Mouse (Mus musculus) large intestine, adult 2 months (tissue): Measurements from ENCODE around the gene Lamtor5. TPM values are rescaled to one million over a fixed set of nuclear protein-coding genes. Genes with fewer than 3 reads are reported as not detected.
"Not testable (repeated sequence)": the region's sequence is repeated elsewhere in the genome, so short reads cannot be mapped to it uniquely, and the experiment has no call there.

Source experiments
- DNase-seq: peaks from one replicate; pipeline ENCODE4 v3.0.0-alpha.2; 2012; ENCODE audit warnings: low read depth, low spot score
- WGBS: fragments of 180-500 bp; shearing (Covaris S2); methylation state at CpG from one replicate; pipeline ENCODE4 v1.1.7; 2018; 5-methylcytosine and 5-hydroxymethylcytosine counted together
- polyA plus RNA-seq: library from polyadenylated mRNA; depleted of rRNA; stranded (reverse); fragments of >200 nt; gene quantifications from 2 replicates; pipeline ENCODE4 v1.2.3, GENCODE M21; 2012

Lamtor5 gene
- polyA plus RNA-seq, 1 experiment = 129 TPM

- 25% methylated on average over 7 of the region's 7 CpGs for WGBS
- DNase-seq = no peak
Measured at GRCm38 (mm10) chr3:107261851-107262165, 16.9 kb upstream of the Lamtor5 start.

GRCm38 (mm10) chr3:107266814-107267345 lies 11.8 kb upstream of the Lamtor5 start:
- 37% methylated on average over 2 of the region's 2 CpGs for WGBS
- no peak for DNase-seq

GRCm38 (mm10) chr3:107272433-107272832 lies 6.2 kb upstream of the Lamtor5 start:
- WGBS = 87% methylated on average over 3 of the region's 3 CpGs
- no peak for DNase-seq

- WGBS = 13% methylated on average over 3 of the region's 3 CpGs
- DNase-seq = no peak
Measured at GRCm38 (mm10) chr3:107273820-107274219, 4.8 kb upstream of the Lamtor5 start.

- DNase-seq = no peak
- 54% methylated on average over 5 of the region's 5 CpGs for WGBS
Measured at GRCm38 (mm10) chr3:107275351-107275750, 3.3 kb upstream of the Lamtor5 start.

- WGBS = 49% methylated on average over 4 of the region's 4 CpGs
Measured at GRCm38 (mm10) chr3:107275996-107276395, 2.7 kb upstream of the Lamtor5 start.

GRCm38 (mm10) chr3:107276626-107277025 lies 2.0 kb upstream of the Lamtor5 start:
- 70% methylated on average over 3 of the region's 3 CpGs for WGBS
- DNase-seq = no peak

More at GRCm38 (mm10) chr3:107275996-107276395, 2.7 kb upstream of the Lamtor5 start:
- DNase-seq = no peak

- DNase-seq = no peak
- 68% methylated on average over 2 of the region's 2 CpGs for WGBS
Measured at GRCm38 (mm10) chr3:107286123-107286522, 7.5 kb downstream of the Lamtor5 start.

- DNase-seq = no peak
Measured at GRCm38 (mm10) chr3:107287346-107287745, 8.7 kb downstream of the Lamtor5 start.

- no peak for DNase-seq
Measured at GRCm38 (mm10) chr3:107290764-107291381, 12.2 kb downstream of the Lamtor5 start, which contains the start of gene Slc16a4. Gene Slc16a4 (plus strand): TSS chr3:107291230.

GRCm38 (mm10) chr3:107295672-107296360 lies 17.2 kb downstream of the Lamtor5 start:
- WGBS = 48% methylated on average over 5 of the region's 5 CpGs
- DNase-seq = no peak

More at GRCm38 (mm10) chr3:107290764-107291381, 12.2 kb downstream of the Lamtor5 start, which contains the start of gene Slc16a4:
- WGBS = 30% methylated on average over 9 of the region's 9 CpGs

- DNase-seq = not testable (repeated sequence)
- 85% methylated on average over 4 of the region's 4 CpGs for WGBS
Measured at GRCm38 (mm10) chr3:107296917-107297316, 18.3 kb downstream of the Lamtor5 start.

- no peak for DNase-seq
- WGBS = 81% methylated on average over 3 of the region's 3 CpGs
Measured at GRCm38 (mm10) chr3:107317338-107317737, 38.7 kb downstream of the Lamtor5 start.

- WGBS = 78% methylated on average over 2 of the region's 2 CpGs
- DNase-seq = no peak
Measured at GRCm38 (mm10) chr3:107321141-107321540, 42.5 kb downstream of the Lamtor5 start.

GRCm38 (mm10) chr3:107321776-107322175 lies 43.1 kb downstream of the Lamtor5 start:
- DNase-seq = no peak

- no peak for DNase-seq
- WGBS = 90% methylated on average over 1 of the region's 1 CpGs
Measured at GRCm38 (mm10) chr3:107326442-107326841, 47.8 kb downstream of the Lamtor5 start.

- 27% methylated on average over 28 of the region's 28 CpGs for WGBS
- no peak for DNase-seq
Measured at GRCm38 (mm10) chr3:107330503-107331424, 52.1 kb downstream of the Lamtor5 start.

GRCm38 (mm10) chr3:107331746-107332126 lies 53.1 kb downstream of the Lamtor5 start:
- no peak for DNase-seq
- WGBS = 13% methylated on average over 17 of the region's 17 CpGs

- no peak for DNase-seq
- under 1% methylated on average over 75 of the region's 75 CpGs for WGBS
Measured at GRCm38 (mm10) chr3:107332127-107332959, 53.7 kb downstream of the Lamtor5 start.
